Mouse (Mus musculus) brain, embryonic 14.5 days (tissue): Measurements from ENCODE around the gene Tas2r126.

Experiments used
- CTCF ChIP-seq: fragments of 200-500 bp; IDR thresholded peaks from 2 replicates; pipeline ENCODE4 v1.5.1; 2012; ENCODE audit warnings: inconsistent platforms, mild to moderate bottlenecking, moderate library complexity, borderline replicate concordance; ENCODE audit not compliant: insufficient read depth, insufficient read length; ENCODE audit errors: extremely low read depth
- POLR2A ChIP-seq: fragments of 200-500 bp; IDR thresholded peaks from 2 replicates; pipeline ENCODE4 v1.6.1; 2012; ENCODE audit warnings: mild to moderate bottlenecking, inconsistent platforms, borderline replicate concordance; ENCODE audit not compliant: poor library complexity, insufficient read depth, insufficient read length, severe bottlenecking; ENCODE audit errors: extremely low read depth

GRCm38 (mm10) chr6:42395960-42396809 lies 38.1 kb upstream of the Tas2r126 start:
- no peak for TF ChIP-seq CTCF
- no peak for TF ChIP-seq POLR2A
